Mouse (Mus musculus): Measurements from ENCODE around the gene Hspa1a. TPM values are rescaled to one million over a fixed set of nuclear protein-coding genes. Genes with fewer than 3 reads are reported as not detected.
A peak's percentile ranks its signal among the peaks of the same experiment; 100 is the strongest.
"Not testable (repeated sequence)": the region's sequence is repeated elsewhere in the genome, so short reads cannot be mapped to it uniquely, and the experiment has no call there.

Gene Hspa1a
- polyA plus RNA-seq, 1 experiment: 12.9 TPM

- 10% methylated on average over 12 of the region's 12 CpGs for WGBS
- no peak for TF ChIP-seq CTCF (IDR thresholded peaks at IDR 0.05; ENCODE audit: insufficient read depth, low read length)
- no peak for TF ChIP-seq POLR2A (IDR thresholded peaks at IDR 0.05; ENCODE audit: borderline replicate concordance, extremely low read depth, low read depth, low read length)
- no peak for DNase-seq
- Histone ChIP-seq H3K4me1 (ENCODE audit: control insufficient read depth, insufficient read depth, low read length) (peaks cover 8% of the 10 kb centered on the region), H3K4me3 (replicated peaks; ENCODE audit: extremely low read depth, low read depth, low read length) (peak overlapping the region; percentile 78)
Observed at GRCm38 (mm10) chr17:35002153-35002865, 30.4 kb upstream of the Hspa1a start.

GRCm38 (mm10) chr17:35001452-35002152 is 29.6 kb upstream of the Hspa1a start:
- Histone ChIP-seq H3K4me3 (replicated peaks; ENCODE audit: extremely low read depth, low read depth, low read length) (peak overlapping the region; percentile 78), H3K4me1 (ENCODE audit: control insufficient read depth, insufficient read depth, low read length) (peaks cover 8% of the 10 kb centered on the region)
- TF ChIP-seq CTCF (IDR thresholded peaks at IDR 0.05; ENCODE audit: insufficient read depth, low read length): no peak
- no peak for TF ChIP-seq POLR2A (IDR thresholded peaks at IDR 0.05; ENCODE audit: borderline replicate concordance, extremely low read depth, low read depth, low read length)
- DNase-seq: no peak
- WGBS: under 1% methylated on average over 35 of the region's 35 CpGs

- Histone ChIP-seq H3K4me3 (replicated peaks; ENCODE audit: extremely low read depth, low read depth, low read length) (peak within 1 kb of the TSS; percentile 78), H3K4me1 (ENCODE audit: control insufficient read depth, insufficient read depth, low read length) (peaks cover 8% of the 10 kb centered on the region)
- WGBS: under 1% methylated on average over 82 of the region's 83 CpGs
- TF ChIP-seq POLR2A (IDR thresholded peaks at IDR 0.05; ENCODE audit: borderline replicate concordance, extremely low read depth, low read depth, low read length) (peak; percentile 45; the same call in 1 of the 2 replicates), CTCF (IDR thresholded peaks at IDR 0.05; ENCODE audit: insufficient read depth, low read length) (no peak)
- peak; percentile 90 for DNase-seq
Observed at GRCm38 (mm10) chr17:35000717-35001451, 28.9 kb upstream of the Hspa1a start, which contains the start of gene Vars. Gene Vars, plus strand, starts transcription at chr17:35000987.

- H3K4me3 ChIP-seq (replicated peaks; ENCODE audit: extremely low read depth, low read depth, low read length): peak overlapping the region; percentile 78
- DNase-seq; H3K4me1 ChIP-seq (ENCODE audit: control insufficient read depth, insufficient read depth, low read length): not testable (repeated sequence)
- WGBS: 4% methylated on average over 30 of the region's 32 CpGs
Observed at GRCm38 (mm10) chr17:34999871-35000716, 28.1 kb upstream of the Hspa1a start.

GRCm38 (mm10) chr17:34998526-34999430 is 26.8 kb upstream of the Hspa1a start:
- H3K4me1 ChIP-seq (ENCODE audit: control insufficient read depth, insufficient read depth, low read length): peaks cover 8% of the 10 kb centered on the region
- no peak for DNase-seq
- 70% methylated on average over 15 of the region's 15 CpGs for WGBS
- TF ChIP-seq POLR2A (IDR thresholded peaks at IDR 0.05; ENCODE audit: borderline replicate concordance, extremely low read depth, low read depth, low read length) (no peak), CTCF (IDR thresholded peaks at IDR 0.05; ENCODE audit: insufficient read depth, low read length) (no peak)
- H3K4me3 ChIP-seq (replicated peaks; ENCODE audit: extremely low read depth, low read depth, low read length): peak overlapping the region; percentile 19

- H3K4me1 ChIP-seq (ENCODE audit: control insufficient read depth, insufficient read depth, low read length): no peaks in the 10 kb centered on the region; the same call in 1 of the 2 replicates
- no peak overlapping the region for H3K4me3 ChIP-seq (replicated peaks; ENCODE audit: extremely low read depth, low read depth, low read length)
- WGBS: 82% methylated on average over 5 of the region's 5 CpGs
- no peak for DNase-seq
- TF ChIP-seq POLR2A (IDR thresholded peaks at IDR 0.05; ENCODE audit: borderline replicate concordance, extremely low read depth, low read depth, low read length): no peak
Observed at GRCm38 (mm10) chr17:34997142-34997483, 25.2 kb upstream of the Hspa1a start.

- Histone ChIP-seq H3K4me3 (replicated peaks; ENCODE audit: extremely low read depth, low read depth, low read length) (no peak overlapping the region), H3K4me1 (ENCODE audit: control insufficient read depth, insufficient read depth, low read length) (no peaks in the 10 kb centered on the region; the same call in 1 of the 2 replicates)
- no peak for DNase-seq
- TF ChIP-seq POLR2A (IDR thresholded peaks at IDR 0.05; ENCODE audit: borderline replicate concordance, extremely low read depth, low read depth, low read length) (0 out of 2 replicates have a peak, but pooled peaks have one; percentile 11), CTCF (IDR thresholded peaks at IDR 0.05; ENCODE audit: insufficient read depth, low read length) (no peak)
- WGBS: 85% methylated on average over 12 of the region's 14 CpGs
Observed at GRCm38 (mm10) chr17:34996411-34997141, 24.6 kb upstream of the Hspa1a start.

- not testable (repeated sequence) for H3K4me1 ChIP-seq (ENCODE audit: control insufficient read depth, insufficient read depth, low read length); H3K4me3 ChIP-seq (replicated peaks; ENCODE audit: extremely low read depth, low read depth, low read length); DNase-seq
- 85% methylated on average over 4 of the region's 4 CpGs for WGBS
Observed at GRCm38 (mm10) chr17:34995927-34996326, 24.0 kb upstream of the Hspa1a start.

GRCm38 (mm10) chr17:34995192-34995591 is 23.2 kb upstream of the Hspa1a start:
- not testable (repeated sequence) for H3K4me1 ChIP-seq (ENCODE audit: control insufficient read depth, insufficient read depth, low read length); H3K4me3 ChIP-seq (replicated peaks; ENCODE audit: extremely low read depth, low read depth, low read length); DNase-seq
- 83% methylated on average over 4 of the region's 4 CpGs for WGBS
